Mouse (Mus musculus) granulocyte monocyte progenitor cell, adult 5-6 weeks (primary cell): ENCODE measurements around the gene Elovl3. TPM values are rescaled to one million over a fixed set of nuclear protein-coding genes. Genes with fewer than 3 reads are reported as not detected.
"Not testable (repeated sequence)": the region's sequence is repeated elsewhere in the genome, so short reads cannot be mapped to it uniquely, and the experiment has no call there.

Experiments used
- ATAC-seq: replicated peaks from 2 replicates; pipeline ENCODE4 v1.8.0; 2016; ENCODE audit warnings: mild to moderate bottlenecking, moderate TSS enrichment, inconsistent platforms; ENCODE audit not compliant: poor library complexity, severe bottlenecking
- total RNA-seq, 2 experiments: library from RNA; stranded (forward) in 1 of 2; stranded (reverse) in 1 of 2; fragments of 200-712, 200-1000 nt in 1 of 2; fragments of >200 nt in 1 of 2; fragmentation: Nextera tagmentation in 1 of 2; gene quantifications; 2 replicates each; pipeline ENCODE4 v1.2.3; 2014 to 2017

Gene Elovl3
- total RNA-seq, 2 experiments from 2014 or later = not detected

DNA sequence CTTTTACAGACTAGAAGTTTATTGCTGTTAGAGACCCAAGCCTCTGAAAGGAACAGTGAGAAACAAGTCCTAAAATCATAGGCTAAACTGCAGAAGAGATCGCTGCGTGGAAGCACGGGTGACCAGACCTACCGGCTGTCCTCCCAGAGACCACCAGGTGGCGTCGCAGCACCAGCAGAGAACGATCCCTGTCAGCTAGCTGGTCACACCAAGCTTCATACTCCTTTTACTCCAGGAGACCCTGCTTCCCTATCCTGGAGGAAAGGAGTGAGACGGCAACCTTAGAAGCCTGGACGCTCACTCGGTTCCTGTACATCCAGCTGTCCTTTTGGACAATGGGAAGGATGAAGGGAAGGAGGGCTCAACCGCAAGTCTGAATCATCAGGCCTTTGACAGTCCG lies 3.6 kb downstream of the Elovl3 start:
- ATAC-seq = peak; percentile 60

DNA sequence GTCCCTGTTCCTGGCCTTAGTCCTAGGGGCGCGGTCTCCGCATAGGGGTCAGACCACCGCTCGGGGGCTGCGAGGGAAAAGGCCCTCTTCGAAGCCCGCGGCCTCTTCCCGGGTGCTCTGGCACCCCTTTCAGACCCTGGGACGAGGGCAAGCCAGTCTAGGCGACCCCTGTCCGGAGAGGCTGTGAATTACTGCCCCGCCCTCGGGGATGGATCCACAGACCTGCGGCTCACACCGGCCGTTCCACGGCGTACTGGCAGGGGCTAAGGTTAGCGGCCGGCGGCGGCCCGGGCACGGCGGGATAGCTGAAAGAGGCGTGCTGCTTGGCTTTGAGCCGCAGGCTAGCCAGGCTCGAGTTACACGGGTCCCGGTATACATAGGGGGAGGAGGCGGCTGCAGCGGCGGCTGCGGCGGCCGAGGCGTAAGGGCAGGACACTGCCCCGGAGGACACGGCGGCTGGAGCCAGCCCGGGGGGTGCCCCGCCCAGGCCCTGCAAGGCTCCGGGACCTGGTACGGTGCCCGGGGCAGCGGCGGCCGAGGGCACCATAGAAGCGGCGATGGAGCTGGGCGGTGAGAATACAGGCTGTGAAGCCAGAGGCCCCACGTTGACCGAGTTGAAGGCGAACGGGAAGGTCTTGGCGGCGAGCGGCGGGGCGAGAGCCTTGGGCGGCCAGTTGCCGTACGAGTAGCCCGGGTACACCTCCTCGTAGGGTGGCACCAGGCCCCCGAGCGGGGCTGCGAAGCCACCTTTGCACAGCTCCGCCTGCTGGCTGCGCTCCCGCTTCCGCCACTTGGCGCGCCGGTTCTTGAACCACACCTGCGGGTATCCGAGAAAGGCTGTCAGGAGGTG lies 4.3 kb downstream of the Elovl3 start:
- no peak; the same call in 1 of the 2 replicates for ATAC-seq

DNA sequence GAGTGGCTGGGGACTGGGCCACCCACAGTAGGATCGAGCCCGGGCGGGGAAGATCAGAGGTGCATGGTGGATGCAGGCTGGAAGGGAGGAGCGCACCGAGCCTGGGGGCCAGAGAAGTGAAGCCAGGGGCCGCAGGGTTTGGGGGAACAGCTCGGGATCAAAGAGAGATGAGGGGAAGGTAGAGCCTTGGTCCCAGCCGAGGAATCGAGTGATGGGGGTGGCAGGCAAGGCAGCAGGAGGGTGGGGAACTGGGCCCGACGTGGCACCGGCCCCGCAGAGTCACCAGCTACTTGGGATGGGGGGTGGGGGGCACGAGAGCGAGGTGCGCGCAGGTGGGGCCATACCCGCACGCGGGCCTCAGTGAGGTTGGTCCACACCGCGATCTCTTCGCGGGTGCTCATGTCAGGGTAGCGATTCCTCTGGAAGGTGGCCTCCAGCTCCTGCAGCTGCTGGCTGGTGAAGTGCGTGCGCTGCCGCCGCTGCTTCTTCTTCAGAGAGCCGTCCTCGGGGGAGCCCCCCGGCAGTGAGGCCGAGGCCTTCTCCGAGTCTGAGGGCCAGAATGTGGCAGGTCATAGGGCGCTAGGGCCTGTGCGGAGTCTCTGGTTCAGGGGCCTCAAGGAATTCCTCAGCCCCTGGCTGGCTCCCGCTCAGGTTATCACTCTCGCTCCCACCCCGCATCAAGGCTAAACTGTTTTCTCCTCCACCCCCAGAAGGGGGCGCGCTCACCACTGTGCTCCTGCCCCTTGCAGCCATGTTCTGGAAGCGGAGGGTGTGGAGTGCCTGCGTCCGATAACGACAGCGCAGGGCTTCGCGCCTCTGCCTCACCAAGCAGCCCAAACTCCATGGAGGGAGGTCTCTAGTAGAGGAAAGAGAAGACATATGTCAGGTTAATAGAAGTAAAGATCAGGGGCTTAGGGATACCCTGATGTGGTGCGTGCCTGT lies 5.2 kb downstream of the Elovl3 start:
- peak; percentile 73 for ATAC-seq

DNA sequence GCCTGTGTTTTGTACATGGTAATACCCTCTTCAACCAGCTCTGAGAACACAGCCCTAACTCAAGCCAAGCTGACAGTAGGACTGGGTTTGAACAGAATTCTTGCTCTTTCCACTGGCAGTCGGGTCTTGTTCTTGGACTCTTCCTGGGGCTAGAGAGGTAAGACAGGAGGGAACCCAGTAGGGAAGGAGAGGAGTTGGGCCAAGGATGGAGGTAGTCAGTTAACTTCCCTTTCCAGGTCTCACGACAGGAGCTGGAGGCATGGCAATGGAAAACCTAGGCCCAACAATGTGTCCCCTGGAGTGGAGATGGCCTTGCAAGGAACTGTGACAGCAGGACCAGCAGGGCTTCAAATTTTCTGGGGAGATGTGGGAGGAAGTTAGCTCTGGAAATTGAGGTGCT lies 8.6 kb downstream of the Elovl3 start:
- no peak for ATAC-seq

DNA sequence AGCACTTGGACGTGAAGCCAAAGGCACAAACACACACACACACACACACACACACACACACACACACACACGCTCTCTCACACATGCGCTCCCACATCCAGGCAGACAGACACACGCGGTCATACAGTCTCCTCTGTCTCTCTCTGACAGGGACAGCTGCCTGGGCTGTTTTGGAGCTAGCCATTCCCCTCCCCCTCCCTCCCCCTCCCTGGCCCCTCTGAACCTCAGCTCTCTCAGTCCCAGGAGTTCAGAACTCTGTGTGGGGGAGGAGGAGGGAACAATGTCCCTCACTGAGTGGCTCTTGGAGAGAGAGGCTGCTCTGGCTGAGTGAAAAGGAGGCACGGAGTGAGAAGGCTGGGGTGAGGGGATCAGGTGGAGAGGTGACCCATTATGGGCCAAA lies 9.4 kb downstream of the Elovl3 start:
- ATAC-seq = no peak

DNA sequence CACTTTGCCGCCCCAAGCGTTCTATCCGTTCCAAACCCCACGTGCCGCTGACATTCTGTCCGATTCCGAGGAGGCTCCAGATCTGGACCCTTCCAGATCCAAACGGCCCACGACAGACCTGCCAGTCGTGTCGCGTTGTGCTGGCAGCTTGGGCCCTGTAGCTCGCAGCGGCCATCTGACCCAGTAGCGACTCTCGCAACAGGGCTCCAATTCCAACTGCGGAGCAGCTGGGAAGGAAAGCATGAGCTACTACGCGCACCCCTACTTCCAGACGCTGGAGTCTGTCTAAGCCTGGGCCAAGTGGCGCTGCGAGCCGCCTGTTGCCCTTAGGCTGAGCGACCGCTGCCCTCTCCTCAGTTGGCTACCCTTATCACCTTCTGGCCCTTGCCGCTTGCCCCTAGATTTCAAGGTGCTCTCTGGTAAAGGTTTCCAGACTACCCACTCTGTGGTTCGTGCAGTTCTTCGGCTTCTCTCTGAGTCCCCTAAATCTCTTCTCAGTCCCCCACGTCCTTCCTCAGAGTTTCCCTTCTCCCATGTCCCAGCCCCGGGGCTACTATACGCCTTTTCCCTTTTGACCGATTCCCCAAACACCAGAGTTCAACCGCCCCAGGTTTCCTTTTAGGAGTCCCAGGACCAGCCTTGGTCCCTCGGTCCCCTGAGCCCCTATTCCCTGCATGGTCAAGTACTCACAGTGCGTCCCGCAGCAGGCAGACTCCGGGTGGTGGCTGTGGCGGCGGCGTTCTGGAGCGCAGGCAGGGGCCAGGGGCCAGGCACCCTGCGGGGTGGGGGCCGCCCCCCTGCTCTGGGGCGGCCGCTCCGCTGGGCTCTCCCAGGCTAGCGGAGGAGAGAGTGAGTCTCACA lies 16.0 kb downstream of the Elovl3 start, which contains the start of gene Pitx3:
Pitx3 (minus strand) TSS at position 816 of the 861 bp plus-strand sequence.
- ATAC-seq = no peak

DNA sequence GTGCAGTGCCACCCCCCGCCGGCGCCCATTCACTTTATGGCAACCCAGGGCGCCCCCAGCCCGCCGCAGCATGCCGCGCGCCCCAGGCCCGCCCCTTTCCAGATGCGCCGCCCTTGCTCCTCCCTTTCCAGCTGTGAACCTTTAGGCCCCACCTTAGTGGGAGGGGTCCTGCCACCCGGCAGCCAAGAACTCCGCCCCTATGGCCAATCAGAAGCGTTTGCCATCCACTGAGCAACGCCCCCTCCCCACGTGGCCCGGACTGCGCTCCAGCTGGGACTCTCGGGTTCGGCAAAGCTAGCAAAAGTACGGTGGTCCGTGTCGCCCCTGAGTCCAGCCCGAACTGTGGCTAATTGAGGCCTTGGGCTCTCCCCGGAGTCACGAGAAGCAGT lies 16.7 kb downstream of the Elovl3 start:
- peak; percentile 54 for ATAC-seq

DNA sequence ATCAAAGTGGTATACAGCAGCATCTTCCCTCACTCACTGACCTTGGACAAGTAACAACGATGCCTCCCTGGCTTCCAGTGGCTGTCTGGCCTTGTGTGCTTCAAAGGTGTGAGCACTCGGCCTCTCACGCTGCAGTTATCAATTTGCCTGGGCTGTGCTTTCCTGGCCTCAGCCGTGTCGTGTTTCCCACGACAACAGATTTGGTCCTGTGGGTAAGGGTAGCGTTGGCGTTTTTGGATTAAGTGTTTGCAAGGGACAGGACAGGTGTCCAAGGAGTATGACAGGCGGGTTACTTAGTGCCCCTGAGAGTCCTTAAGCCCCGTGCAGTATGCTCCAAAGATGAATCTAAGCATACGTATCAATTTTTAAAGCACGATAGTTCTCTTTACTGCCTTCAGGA lies 17.4 kb downstream of the Elovl3 start:
- ATAC-seq = no peak

DNA sequence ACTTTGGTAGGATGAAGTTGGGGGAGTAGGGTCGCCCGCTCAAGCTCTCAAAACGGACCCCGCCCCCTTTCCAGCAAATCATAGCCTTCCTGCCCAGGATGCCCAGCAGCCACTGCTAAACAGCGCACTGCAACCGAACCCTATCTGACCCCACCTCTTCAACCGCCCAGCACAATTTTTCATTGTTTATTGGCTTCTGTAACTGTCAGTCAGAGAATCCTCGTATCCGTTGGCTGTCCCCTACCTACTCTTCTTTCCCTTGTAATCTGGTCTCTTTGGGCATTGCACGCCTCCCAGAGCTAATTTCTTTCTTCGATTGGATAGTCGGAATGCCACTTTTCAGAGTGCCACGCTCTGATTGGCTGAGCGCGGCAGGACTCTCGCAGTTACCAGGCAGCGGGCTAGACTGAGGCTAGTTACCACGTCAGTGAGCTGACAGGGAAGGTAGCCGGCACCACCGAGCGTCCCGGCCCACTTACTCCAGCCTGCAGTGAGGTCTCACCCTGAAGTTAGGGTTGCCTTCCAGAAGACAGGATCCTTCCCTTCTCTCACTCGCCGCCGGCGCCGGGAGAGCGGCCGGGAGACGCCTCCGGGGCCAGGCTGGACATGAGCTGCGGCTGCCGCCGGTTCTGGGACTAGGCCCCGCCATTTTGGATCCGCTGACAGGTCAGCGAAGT lies 20.6 kb downstream of the Elovl3 start, which contains the start of gene Gbf1:
Gbf1 (plus strand) TSS at position 383 of the 677 bp plus-strand sequence.
- ATAC-seq = peak; percentile 91

DNA sequence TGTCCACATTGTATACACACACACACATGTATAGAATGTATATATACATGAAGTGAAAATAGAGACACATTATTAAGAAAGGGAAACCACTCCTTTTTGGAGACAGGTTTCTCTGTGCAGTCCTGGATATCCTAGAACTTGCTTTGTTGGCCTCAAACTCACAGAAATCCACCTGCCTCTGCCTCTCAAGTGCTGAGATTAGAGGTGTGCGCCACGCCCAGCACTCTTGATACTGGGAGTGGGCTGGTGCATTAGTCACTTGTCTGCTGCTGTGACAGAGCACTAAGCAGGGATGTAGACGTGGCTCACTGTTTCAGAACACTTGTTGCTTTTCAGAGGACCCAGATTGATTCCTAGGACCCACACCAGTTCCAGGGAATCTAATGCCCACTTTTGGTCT lies 34.3 kb downstream of the Elovl3 start:
- ATAC-seq = no peak

DNA sequence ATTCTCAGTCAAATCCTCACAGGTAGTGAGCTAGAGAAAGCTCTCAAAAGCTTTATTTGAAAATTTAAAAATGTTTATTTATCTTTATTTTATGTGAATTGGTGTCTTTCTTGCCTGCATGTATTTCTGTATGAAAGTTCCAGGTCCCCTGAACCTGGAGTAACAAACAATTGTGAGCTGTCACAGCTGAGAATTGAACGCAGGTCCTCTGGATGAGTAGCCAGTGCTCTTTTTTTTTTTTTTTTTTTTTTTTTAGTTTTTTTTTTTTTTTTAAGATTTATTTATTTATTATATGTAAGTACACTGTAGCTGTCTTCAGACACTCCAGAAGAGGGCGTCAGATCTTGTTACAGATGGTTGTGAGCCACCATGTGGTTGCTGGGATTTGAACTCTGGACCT lies 35.5 kb downstream of the Elovl3 start:
- ATAC-seq = not testable (repeated sequence)

DNA sequence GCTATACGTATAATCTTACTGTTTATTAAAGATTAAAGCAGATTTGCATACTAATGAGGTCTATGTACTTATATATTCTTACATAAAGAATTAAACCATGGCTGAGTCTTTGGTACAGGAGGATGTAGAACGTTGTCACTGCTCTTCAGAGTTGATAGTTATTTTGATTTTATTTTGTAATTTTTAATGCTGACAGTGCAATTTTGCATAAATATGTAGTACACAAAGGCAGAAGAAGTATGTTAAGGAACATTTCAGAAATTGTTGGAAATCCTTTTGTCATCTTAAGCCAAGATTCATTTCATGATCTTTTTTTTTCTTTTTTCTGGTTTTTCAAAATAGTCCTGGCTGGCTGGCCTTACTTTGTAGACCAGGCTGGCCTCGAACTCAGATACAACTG lies 37.7 kb downstream of the Elovl3 start:
- ATAC-seq = no peak

DNA sequence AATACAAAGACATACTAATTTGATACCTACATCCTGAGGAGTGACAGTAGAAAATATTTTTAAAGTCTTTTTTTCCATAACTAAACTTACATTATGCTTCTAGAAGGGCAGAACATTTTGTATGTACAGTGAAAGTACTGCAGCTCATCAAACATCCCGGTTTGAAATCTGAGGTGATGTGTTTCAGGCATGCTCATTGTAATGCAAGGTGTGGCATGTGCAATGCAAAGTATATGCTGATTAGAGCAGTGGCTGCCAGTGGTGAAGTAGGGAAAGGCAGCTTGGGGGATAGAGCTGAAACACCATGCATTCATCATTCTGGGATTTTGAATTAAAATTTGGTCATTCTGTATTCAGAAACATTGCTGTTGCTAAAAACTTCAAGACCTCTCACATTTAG lies 38.2 kb downstream of the Elovl3 start:
- ATAC-seq = no peak

DNA sequence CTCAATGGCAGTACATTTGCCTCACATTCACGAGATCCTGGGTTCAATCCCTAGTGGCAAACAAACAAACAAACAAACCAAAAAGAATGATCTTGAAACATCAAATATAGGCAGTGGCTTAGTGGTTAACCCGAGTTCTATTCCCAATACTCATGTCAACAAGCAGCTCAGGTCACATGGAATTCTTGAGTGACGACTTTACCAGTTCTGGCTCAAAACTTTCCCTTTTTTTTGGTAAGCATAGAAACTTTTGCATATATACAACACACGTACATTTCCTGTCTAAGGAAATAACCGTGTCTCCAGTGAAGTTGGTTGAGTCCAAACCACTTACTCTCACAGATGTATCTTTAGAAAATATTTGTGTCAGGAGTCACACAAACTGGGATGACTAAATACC lies 40.8 kb downstream of the Elovl3 start:
- no peak for ATAC-seq

DNA sequence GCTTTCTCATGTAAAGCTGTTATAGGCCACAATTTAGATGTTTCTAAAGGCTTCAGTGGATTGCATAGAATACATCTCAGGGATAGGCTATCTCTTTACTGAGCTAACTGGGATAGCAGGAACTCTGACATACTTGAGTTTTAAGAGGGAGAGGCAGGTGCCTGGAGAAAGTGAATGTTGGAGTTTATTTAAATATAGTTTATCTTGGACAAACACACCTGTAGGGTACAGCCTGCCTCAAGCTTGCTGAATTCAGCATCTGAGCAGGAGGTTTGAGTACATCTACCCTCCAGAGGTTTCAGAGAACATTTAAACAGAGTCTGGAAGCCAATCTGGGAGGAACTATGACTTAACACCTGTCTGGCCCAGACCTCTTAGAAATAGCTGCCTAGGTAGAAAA lies 43.5 kb downstream of the Elovl3 start:
- no peak for ATAC-seq

DNA sequence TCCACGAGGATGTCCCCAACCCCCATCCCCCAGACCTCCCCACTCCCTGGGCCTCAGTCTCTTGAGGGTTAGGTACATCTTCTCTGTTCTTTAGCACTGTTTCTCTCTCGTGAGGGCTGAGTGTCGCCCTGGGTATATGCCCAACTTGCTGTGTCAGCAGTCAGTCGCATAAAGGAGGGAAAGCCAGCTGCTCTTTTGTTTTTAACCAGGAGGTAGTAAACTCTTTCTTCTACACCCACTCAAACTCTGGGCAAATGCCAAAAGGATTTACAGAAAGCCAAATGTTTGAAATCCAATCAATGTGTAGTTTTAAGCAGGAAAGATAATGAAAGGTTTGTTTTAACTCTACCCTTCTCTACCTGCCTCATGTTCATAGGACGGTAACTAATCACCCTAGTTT lies 45.3 kb downstream of the Elovl3 start:
- ATAC-seq = no peak

DNA sequence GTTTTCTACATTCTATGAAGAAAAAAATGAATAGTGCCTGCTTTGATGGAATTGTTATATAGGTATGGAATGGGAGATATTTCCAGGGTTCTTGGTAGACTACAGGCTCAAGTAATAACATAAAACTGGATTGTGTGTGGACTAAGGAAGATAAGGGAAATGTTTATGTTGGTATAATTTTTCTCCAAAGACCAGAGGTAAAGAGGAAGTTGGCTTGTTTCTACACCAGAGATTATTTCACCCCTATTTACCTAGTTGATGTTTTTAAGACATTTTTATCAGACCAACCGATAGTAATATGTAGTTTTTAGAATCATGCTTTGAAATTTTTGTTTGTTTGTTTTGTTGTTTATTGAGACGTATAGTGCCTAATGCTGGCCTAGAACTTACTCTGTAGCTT lies 48.6 kb downstream of the Elovl3 start:
- ATAC-seq = no peak

DNA sequence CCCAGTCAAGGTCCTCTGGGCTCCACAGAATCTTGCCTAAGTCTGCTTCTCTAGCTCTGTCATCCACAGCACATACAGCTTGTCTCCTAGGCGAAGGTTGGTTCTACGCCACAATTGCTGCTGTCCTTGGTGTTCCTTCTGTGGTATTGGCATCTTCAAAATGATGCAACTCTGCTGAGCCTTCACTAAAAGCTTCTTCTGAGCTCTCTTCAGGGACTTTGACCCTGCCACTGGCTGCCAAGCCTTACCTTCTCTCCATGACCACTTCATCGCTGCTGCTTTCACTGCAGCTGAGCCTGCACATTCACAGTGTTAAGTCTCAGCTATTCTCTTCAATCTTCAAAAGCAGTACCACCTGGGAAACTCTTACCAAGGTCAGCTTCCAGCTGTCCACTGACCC lies 50.5 kb downstream of the Elovl3 start:
- ATAC-seq = no peak
